Mouse (Mus musculus) embryo, embryonic 10 days (tissue): Measurements from ENCODE around the gene Zbtb20.

Experiments
- DNase-seq: peaks from one replicate; pipeline ENCODE4 v3.0.0-alpha.2; 2015; ENCODE audit warnings: low spot score

Gene Zbtb20

DNA sequence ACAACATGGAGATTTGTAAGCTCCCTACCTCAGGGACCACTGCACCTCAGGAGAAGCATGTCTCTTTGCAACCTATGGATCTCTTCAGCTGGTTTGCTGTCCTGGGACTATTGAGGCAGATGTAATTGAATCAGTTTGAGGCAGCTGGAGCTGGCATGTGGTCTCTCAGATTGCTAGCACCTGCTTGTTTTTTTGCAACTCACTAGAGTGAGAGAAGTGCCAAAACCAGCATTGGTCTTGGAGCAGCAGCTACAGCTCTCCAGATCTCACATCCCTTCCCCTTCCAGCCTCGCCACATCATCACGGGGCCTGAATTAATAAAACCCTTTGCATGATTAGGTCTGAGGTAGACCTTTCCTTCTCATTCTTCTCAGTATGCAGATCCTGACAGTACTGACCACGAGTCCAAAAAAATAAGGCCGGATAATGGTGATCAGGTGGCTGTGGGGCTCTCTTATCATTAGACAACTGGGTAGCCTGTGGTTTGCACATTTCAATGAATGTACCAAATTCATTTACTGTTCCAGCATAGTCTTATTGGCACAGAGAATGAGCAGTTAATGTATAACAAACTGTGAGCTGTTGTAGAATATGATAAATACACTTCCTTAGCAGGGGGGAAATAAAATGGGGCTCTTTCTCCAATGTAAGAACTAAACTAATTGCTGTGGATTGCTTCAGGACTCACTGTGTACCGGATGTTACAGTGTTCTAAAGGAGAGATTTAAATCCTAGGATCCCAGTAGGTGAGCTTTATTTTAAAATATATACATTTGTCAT lies 205.4 kb downstream of the Zbtb20 start:
- DNase-seq: no peak

DNA sequence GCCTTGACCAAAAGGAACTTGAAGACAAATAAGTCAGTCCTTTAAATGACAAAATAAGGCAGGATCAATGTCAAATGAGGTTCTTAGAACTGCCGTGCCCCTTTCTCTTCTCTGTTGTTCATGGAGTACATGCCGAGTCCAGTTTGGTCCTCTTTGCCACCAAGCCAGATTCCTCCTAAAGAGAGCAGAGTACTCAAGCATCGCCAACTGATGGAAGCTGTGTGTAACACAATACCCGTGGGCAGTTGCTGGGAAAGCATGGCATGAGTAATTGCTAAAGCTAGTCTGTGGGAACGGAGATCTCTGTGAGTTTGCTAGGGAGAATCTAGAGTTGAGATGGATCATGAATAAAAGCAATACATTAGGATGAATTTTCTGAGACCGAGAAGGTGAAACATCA lies 206.3 kb downstream of the Zbtb20 start:
- DNase-seq: no peak

DNA sequence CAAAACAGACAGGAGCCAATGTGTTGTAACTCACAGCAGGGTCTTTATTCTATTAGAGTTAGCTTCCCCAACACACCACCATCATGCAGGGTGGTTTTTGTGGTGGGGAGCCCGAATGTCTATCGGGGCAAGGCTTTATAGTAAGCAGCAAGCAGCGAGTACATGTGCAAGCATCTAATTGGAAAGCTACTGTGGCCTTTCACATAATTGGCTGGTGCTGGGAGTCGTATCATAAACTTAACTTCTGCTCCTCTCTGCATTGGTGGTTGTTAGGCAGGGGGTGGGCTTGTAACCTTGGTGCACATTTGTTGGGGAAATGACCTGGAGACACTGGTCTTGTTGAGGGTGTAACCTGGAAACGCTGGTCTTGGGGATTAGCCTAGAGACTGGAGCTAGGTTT lies 207.1 kb downstream of the Zbtb20 start:
- no peak for DNase-seq

GRCm38 (mm10) chr16:43090188-43090587 lies 214.5 kb downstream of the Zbtb20 start:
- DNase-seq: no peak

DNA sequence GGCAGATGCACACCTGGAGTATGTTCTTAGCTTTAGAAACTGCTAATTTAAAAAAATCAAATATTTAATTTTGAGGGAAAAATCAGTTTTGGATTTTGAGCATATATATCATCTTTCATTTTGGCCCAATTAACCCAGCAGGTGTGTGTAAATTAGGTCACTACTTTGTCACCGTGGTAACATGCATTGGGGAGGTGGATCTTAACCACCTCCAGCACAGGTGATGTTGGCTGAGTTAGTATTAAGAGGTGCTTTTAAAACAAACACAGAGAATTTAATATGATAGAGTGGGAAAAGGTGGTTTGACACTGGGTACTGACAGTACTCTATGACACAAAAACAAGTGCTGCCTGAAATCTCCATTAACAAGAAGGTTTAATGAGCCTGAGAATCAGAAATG lies 218.5 kb downstream of the Zbtb20 start:
- no peak for DNase-seq

GRCm38 (mm10) chr16:43094756-43095155 lies 219.1 kb downstream of the Zbtb20 start:
- DNase-seq: no peak

- no peak for DNase-seq
These were observed 220.4 kb downstream of the Zbtb20 start for GRCm38 (mm10) chr16:43096040-43096439.

GRCm38 (mm10) chr16:43098153-43098552 lies 222.5 kb downstream of the Zbtb20 start:
- DNase-seq: no peak

GRCm38 (mm10) chr16:43098666-43099065 lies 223.0 kb downstream of the Zbtb20 start:
- DNase-seq: no peak

DNA sequence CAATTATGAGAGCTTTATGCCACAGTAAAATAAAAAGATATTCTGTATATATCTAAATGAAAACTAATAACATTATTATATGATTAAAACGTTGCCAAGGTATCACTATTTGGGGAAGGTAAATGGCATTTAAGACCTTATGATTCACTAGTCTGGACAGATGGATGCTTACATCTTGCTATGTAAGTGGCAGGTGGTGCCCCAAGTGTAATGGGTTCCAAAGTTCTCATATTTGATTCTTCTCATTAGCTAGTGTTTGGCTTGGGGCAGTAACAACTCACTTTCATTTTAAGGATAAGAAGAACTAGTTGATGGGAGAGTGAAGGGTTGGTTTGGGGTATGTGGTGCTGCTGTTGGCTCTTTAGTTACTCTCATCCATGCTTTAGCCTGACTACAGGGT lies 235.6 kb downstream of the Zbtb20 start:
- DNase-seq: no peak

DNA sequence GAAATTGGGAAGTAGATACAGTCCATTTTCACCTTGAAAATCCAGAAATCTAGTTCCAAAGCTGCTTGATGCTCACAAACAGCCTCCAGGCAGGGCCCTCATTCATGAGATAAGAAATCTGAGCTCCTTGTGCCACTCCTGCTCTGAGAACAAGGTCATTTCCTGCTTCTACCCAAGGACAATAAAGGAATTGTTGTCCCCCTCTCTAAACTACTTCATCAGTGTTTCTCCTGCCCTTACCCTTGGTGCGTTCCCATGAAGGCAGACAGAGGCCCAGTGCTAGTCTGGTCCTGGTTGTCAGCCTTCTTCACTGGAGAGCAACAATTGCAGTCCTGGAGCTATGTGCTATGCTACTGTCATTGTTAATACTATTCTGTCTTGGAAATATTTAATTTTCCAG lies 238.3 kb downstream of the Zbtb20 start:
- peak; percentile 25 for DNase-seq

- DNase-seq: no peak
These were observed 254.3 kb downstream of the Zbtb20 start for GRCm38 (mm10) chr16:43129966-43130365.

GRCm38 (mm10) chr16:43130583-43130982 lies 254.9 kb downstream of the Zbtb20 start:
- no peak for DNase-seq

GRCm38 (mm10) chr16:43131077-43131476 lies 255.4 kb downstream of the Zbtb20 start:
- no peak for DNase-seq

DNA sequence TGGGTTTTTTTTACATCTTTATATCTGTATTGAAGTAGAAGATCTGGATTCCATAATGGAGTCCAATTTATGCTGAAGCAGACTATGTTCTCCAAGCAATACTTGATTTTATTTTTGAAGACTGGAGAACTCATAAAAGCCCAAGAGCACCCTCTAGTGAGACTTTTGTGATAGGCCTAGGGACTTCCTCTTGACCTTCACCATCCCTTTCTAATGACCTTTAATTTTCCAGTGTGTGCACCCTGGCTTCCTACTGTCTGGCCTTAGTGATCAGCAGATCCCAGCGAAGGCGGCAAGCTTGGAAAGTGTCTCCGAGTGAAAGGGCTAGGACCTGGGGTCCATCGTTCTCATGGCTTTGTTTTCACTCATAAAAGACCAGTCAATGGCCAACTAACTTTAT lies 292.8 kb downstream of the Zbtb20 start:
- peak; percentile 28 for DNase-seq

DNA sequence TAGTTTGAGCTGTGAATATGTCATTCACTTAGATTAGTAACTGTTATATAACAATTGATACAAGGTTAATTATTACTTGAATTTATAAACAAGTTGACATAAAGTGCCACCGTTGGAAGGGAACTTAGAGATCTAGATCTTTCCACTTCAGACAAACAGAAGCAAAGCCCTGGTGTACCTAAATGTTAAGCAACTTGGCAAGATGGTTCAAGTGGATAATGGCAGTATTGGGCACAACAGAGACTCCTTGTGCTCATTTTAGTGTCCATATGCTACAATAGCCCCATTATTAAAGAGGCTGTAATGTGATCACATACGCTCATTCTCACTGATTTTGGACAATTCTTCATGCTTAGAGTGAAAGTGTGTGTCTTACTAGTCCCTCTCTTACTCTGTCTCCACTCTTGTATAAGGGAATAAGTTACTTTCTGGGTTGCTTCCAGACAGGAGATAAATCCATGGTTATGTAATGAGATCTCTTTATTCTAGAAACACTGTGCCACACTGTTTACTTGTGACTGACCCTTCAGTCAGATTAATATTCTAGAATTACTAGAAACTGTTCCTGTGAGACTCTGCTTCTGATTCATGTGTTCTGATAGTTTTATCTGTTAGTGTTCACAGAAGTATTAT lies 293.7 kb downstream of the Zbtb20 start:
- DNase-seq: no peak

DNA sequence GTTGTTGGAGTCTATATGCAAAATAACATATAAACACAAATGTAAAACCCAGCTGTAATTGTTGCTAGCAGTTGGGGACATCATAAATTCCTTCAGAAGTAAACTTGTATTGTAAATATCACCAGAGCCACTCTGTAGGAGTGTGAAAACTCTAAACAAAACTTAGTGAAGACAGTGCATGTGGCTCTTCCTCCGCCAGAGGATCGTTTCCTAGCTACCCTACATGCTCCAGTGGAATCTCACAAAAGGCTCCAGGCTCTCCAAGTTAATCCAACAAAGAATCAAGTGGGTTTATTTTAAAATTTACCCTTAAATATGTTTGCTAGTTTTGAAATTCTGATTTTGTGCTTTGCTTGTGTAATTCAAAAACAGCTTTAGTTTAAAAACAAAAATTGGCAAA lies 296.5 kb downstream of the Zbtb20 start:
- DNase-seq: peak; percentile 24

- DNase-seq: no peak
These were observed 297.2 kb downstream of the Zbtb20 start for GRCm38 (mm10) chr16:43172912-43173311.

- no peak for DNase-seq
These were observed 299.1 kb downstream of the Zbtb20 start for GRCm38 (mm10) chr16:43174815-43175214.

DNA sequence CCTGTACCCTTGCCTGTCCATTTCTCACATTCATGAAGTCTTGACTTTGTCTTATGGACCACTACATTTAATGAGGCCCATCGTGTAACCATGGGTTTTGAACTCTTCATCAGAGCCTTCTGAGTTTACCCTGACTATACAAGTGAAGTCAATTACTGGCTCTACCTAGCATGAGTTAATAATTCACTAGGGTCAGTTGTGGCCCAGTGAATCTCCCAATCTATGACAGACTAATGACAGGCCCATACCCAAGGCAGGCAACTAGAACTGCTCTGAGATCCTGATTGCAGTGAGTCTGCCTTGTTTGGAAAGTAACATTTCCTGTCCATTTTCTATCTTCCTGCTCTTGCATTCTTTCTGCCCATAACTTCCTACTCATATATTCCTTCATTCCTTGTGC lies 305.4 kb downstream of the Zbtb20 start:
- DNase-seq: no peak

DNA sequence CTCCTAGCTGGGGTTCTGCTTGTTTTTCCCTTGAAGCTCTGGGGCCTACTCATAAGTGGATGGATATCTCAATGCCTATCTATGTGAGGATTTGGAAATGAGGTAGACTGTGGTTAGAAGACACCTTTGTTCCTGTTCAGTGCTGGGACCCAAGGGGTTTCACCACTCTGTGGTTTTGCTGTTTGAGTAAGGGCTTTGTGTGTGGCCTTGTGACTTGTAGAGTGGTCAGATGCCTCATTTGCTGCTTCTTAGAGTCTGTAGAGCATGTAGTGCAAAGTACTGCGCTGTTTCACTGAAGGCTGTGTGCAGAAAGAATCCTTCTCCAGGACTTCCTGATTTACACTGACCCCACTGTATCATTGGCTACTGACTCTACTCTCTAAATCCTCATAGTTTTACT lies 314.7 kb downstream of the Zbtb20 start:
- no peak for DNase-seq

GRCm38 (mm10) chr16:43191060-43191850 lies 315.6 kb downstream of the Zbtb20 start:
- DNase-seq: no peak

DNA sequence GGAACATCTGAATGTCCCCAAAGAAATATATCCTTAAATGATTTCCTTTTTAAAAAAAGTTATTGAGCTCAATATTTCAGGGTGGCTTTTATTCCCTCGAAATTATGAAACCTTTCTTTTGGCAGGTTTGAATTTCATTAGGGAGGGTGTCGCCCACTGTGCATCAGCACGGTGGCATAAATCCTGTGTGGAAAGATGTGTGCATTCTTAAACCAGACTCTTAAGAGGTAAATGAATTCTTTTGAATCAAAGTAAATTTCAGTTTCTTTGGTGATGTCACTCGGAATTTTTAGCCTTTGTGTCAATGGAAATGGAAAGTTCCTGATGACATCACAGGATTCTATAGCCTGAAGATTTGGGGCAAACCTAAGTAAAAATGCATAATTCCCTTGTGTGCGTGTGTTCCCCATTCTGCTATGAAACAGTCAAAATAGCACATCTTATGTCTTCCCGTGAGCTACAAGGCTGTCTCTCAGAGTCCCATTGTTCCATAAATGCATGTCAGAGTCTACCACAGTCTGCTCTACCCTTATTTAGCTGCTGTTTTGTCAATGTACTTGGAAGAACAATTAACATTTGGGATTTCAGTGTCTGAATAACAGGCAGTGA lies 318.1 kb downstream of the Zbtb20 start:
- DNase-seq: no peak
